Mouse (Mus musculus) megakaryocyte-erythroid progenitor cell, adult 5 weeks (primary cell): ENCODE data around the gene Cyp2c54. TPM values are rescaled to one million over a fixed set of nuclear protein-coding genes. Genes with fewer than 3 reads are reported as not detected.

Source experiments
- polyA plus RNA-seq: library from polyadenylated mRNA; stranded (reverse); fragments of >175 nt; gene quantifications from 2 replicates; pipeline ENCODE4 v1.2.3, GENCODE M21; 2012

Gene Cyp2c54
- not detected in 2 replicates for polyA plus RNA-seq

DNA sequence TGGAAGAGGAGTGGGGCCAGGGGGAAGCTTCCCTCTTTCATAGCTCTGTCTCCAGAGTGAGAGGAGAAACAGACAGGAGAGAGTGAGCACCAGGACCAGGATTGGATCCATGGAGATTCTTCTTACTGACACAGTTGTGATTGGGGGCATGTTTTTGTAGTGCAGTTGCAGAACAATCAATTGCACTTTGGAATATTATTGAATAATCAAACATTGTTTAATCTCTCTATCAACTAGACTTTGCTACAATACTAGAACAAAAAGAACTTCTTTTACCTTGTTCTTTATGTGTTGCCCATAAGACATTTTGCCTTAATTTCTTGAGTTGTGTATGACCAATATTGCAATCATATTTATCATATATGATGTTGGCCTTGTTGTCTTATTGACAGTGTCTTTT lies at the start of gene Cyp2c54:
Cyp2c54 (minus strand) TSS at position 127 of the 400 bp plus-strand sequence.

GRCm38 (mm10) chr19:40089421-40089820 lies 15.8 kb upstream of the Cyp2c54 start, which contains the start of gene Cyp2c50:
Gene Cyp2c50, plus strand, starts transcription at chr19:40089688.

DNA sequence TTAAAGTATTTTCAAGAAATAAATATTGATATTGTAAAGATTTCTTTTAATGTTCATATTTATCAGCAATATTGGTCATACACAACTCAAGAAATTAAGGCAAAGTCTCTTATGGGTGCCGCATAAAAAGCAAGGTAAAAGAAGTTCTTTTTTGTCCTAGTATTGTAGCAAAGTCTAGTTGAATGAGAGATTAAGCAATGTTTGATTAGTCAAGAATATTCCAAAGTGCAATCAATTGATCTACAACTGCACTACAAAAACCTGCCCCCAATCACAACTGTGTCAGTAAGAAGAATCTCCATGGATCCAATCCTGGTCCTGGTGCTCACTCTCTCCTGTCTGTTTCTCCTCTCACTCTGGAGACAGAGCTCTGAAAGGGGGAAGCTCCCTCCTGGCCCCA lies 81.5 kb downstream of the Cyp2c54 start, which contains the start of gene Cyp2c37:
Cyp2c37 (plus strand) TSS at position 285 of the 400 bp plus-strand sequence.

Other genes with a start within 250 kb of the Cyp2c54 start
- not detected in 2 replicates for gene Cyp2c69, start 187.0 kb downstream of the Cyp2c54 start, polyA plus RNA-seq
- not detected in 2 replicates for gene Cyp2c37, start 81.4 kb downstream of the Cyp2c54 start, polyA plus RNA-seq
- gene Cyp2c50, start 15.9 kb upstream of the Cyp2c54 start, polyA plus RNA-seq = not detected in 2 replicates
- not detected in 2 replicates for gene Cyp2c70, start 113.5 kb upstream of the Cyp2c54 start, polyA plus RNA-seq
- 45.7 and 50.5 TPM in 2 replicates for gene Pdlim1, start 198.0 kb upstream of the Cyp2c54 start, polyA plus RNA-seq